Mouse (Mus musculus): ENCODE data around the gene Osbpl2. TPM values are rescaled to one million over a fixed set of nuclear protein-coding genes. Genes with fewer than 3 reads are reported as not detected.

Osbpl2 gene
- polyA plus RNA-seq, 1 experiment from 2014 or later, result 80.3 TPM

Small RNA genes lying within 50 kb of the gene (microRNA-seq; reads per million reads assigned to microRNA genes)
- gene Mir7005, result not detected

Other genes starting within 250 kb of the Osbpl2 start
- gene Taf4, start 142.7 kb upstream of the Osbpl2 start, polyA plus RNA-seq (2015; fragmentation: Nextera tagmentation; extraction: Ambion mirVana), result 3.9 and 4.0 TPM in 2 replicates
- gene Lsm14b, start 94.3 kb upstream of the Osbpl2 start, polyA plus RNA-seq (2015; fragmentation: Nextera tagmentation; extraction: Ambion mirVana), result 21.0 and 21.1 TPM in 2 replicates
- gene Psma7, start 76.9 kb upstream of the Osbpl2 start, polyA plus RNA-seq (2015; fragmentation: Nextera tagmentation; extraction: Ambion mirVana), result 521 and 530 TPM in 2 replicates
- gene Ss18l1, start 76.8 kb upstream of the Osbpl2 start, polyA plus RNA-seq (2015; fragmentation: Nextera tagmentation; extraction: Ambion mirVana), result 70.1 and 73.0 TPM in 2 replicates
- 37.4 and 37.7 TPM in 2 replicates for gene Mtg2, start 48.7 kb upstream of the Osbpl2 start, polyA plus RNA-seq (2015; fragmentation: Nextera tagmentation; extraction: Ambion mirVana)
- gene Hrh3, start 14.8 kb upstream of the Osbpl2 start, polyA plus RNA-seq (2015; fragmentation: Nextera tagmentation; extraction: Ambion mirVana), result 3.2 and 3.7 TPM in 2 replicates
- gene Adrm1, start 52.2 kb downstream of the Osbpl2 start, polyA plus RNA-seq (2015; fragmentation: Nextera tagmentation; extraction: Ambion mirVana), result 205 and 213 TPM in 2 replicates
- gene Lama5, start 106.6 kb downstream of the Osbpl2 start, polyA plus RNA-seq (2015; fragmentation: Nextera tagmentation; extraction: Ambion mirVana), result 1.6 and 1.7 TPM in 2 replicates
- gene Rps21, start 138.1 kb downstream of the Osbpl2 start, polyA plus RNA-seq (2015; fragmentation: Nextera tagmentation; extraction: Ambion mirVana), result 284 and 315 TPM in 2 replicates
- gene Cables2, start 154.2 kb downstream of the Osbpl2 start, polyA plus RNA-seq (2015; fragmentation: Nextera tagmentation; extraction: Ambion mirVana), result 31.3 and 32.0 TPM in 2 replicates
- gene Rbbp8nl, start 170.6 kb downstream of the Osbpl2 start, polyA plus RNA-seq (2015; fragmentation: Nextera tagmentation; extraction: Ambion mirVana), result not detected in 2 replicates
- gene Gata5, start 215.4 kb downstream of the Osbpl2 start, polyA plus RNA-seq (2015; fragmentation: Nextera tagmentation; extraction: Ambion mirVana), result not detected in 2 replicates